Mouse (Mus musculus) hindbrain, embryonic 13.5 days (tissue): ENCODE measurements around the gene Glrx3. TPM values are rescaled to one million over a fixed set of nuclear protein-coding genes. Genes with fewer than 3 reads are reported as not detected.
"Not testable (repeated sequence)": the region's sequence is repeated elsewhere in the genome, so short reads cannot be mapped to it uniquely, and the experiment has no call there.

Experiments
- ATAC-seq: fragments of 200-750 bp; cut with Nextera tagmentation; 2 replicates; pipeline ENCODE4 v1.8.0; 2017; ENCODE audit warnings: moderate TSS enrichment; ENCODE audit not compliant: low FRiP score
- H3K27ac ChIP-seq: fragments of 300-500 bp; sonication (generic); 2 replicates; pipeline ENCODE4 v1.5.1; 2015; ENCODE audit warnings: inconsistent platforms, mild to moderate bottlenecking, moderate library complexity
- H3K27me3 ChIP-seq: fragments of 300-500 bp; sonication (generic); 2 replicates; pipeline ENCODE4 v1.6.1; 2015; ENCODE audit warnings: mild to moderate bottlenecking, inconsistent platforms
- H3K36me3 ChIP-seq: fragments of 300-500 bp; sonication (generic); 2 replicates; pipeline ENCODE4 v1.6.1; 2015; ENCODE audit warnings: mild to moderate bottlenecking, inconsistent platforms
- H3K4me1 ChIP-seq: fragments of 300-500 bp; sonication (generic); replicated peaks from 2 replicates; pipeline ENCODE4 v1.6.1; 2015; ENCODE audit warnings: inconsistent platforms
- H3K4me2 ChIP-seq: fragments of 300-500 bp; sonication (generic); 2 replicates; pipeline ENCODE4 v1.6.1; 2015; ENCODE audit warnings: inconsistent platforms, mild to moderate bottlenecking, moderate library complexity
- H3K4me3 ChIP-seq: fragments of 300-500 bp; sonication (generic); 2 replicates; pipeline ENCODE4 v1.5.1; 2015; ENCODE audit warnings: mild to moderate bottlenecking, inconsistent platforms
- H3K9ac ChIP-seq: fragments of 300-500 bp; sonication (generic); 2 replicates; pipeline ENCODE4 v1.6.1; 2015; ENCODE audit warnings: mild to moderate bottlenecking, inconsistent platforms
- H3K9me3 ChIP-seq: fragments of 300-500 bp; sonication (generic); 2 replicates; pipeline ENCODE4 v1.6.1; 2016; ENCODE audit warnings: inconsistent platforms
- WGBS: fragments of 180-500 bp; shearing (Covaris S2); methylation state at CpG from one replicate; pipeline ENCODE4 v1.1.7; 2015; 5-methylcytosine and 5-hydroxymethylcytosine counted together
- polyA plus RNA-seq: library from polyadenylated mRNA; unstranded; fragments of >200 nt; fragmentation: Nextera tagmentation; extraction: Ambion mirVana; gene quantifications from 2 replicates; pipeline ENCODE4 v1.2.1, GENCODE M21; 2015

Glrx3 gene
- polyA plus RNA-seq, 1 experiment from 2014 or later: 301 TPM

- peaks cover 2% of the 10 kb centered on the region; the same call in 1 of the 2 replicates for H3K4me1 ChIP-seq
- H3K9ac ChIP-seq: no peak overlapping the region
- no peak for ATAC-seq
- 73% methylated on average over 4 of the region's 4 CpGs for WGBS
- no peak overlapping the region for H3K27ac ChIP-seq
- H3K27me3 ChIP-seq: no peaks in the 10 kb centered on the region
- no peaks in the 10 kb centered on the region for H3K36me3 ChIP-seq
- no peak overlapping the region for H3K4me2 ChIP-seq
- no peaks in the 10 kb centered on the region for H3K9me3 ChIP-seq
- no peak overlapping the region for H3K4me3 ChIP-seq
These were observed 10.7 kb upstream of the Glrx3 start for GRCm38 (mm10) chr7:137426693-137427092.

- H3K9me3 ChIP-seq: no peaks in the 10 kb centered on the region
- H3K4me3 ChIP-seq: no peak overlapping the region
- no peak overlapping the region for H3K9ac ChIP-seq
- no peaks in the 10 kb centered on the region for H3K27me3 ChIP-seq
- no peaks in the 10 kb centered on the region for H3K36me3 ChIP-seq
- no peak overlapping the region for H3K4me2 ChIP-seq
- H3K4me1 ChIP-seq: peaks cover 10% of the 10 kb centered on the region; the same call in 1 of the 2 replicates
- H3K27ac ChIP-seq: peak overlapping the region; percentile 44; the same call in 1 of the 2 replicates
- no peak for ATAC-seq
- 45% methylated on average over 13 of the region's 13 CpGs for WGBS
These were observed 5.4 kb upstream of the Glrx3 start for GRCm38 (mm10) chr7:137431769-137432603.

- Histone ChIP-seq H3K36me3 (no peaks in the 10 kb centered on the region), H3K4me3 (peak overlapping the region; percentile 97), H3K9ac (no peak overlapping the region), H3K27me3 (no peaks in the 10 kb centered on the region), H3K4me1 (peaks cover 32% of the 10 kb centered on the region), H3K9me3 (no peaks in the 10 kb centered on the region), H3K4me2 (peak overlapping the region; percentile 63), H3K27ac (peak overlapping the region; percentile 94; the same call in 1 of the 2 replicates)
- WGBS: 77% methylated on average over 6 of the region's 6 CpGs
- peak; percentile 9; the same call in 1 of the 2 replicates for ATAC-seq
These were observed 513 bp upstream of the Glrx3 start for GRCm38 (mm10) chr7:137436901-137437300.

GRCm38 (mm10) chr7:137438179-137438550, 751 bp downstream of the Glrx3 start:
- Histone ChIP-seq H3K4me1 (peaks cover 26% of the 10 kb centered on the region), H3K4me3 (peak overlapping the region; percentile 97), H3K9ac (peak overlapping the region; percentile 98), H3K4me2 (peak overlapping the region; percentile 63), H3K27ac (peak overlapping the region; percentile 94), H3K36me3 (no peaks in the 10 kb centered on the region), H3K27me3 (no peaks in the 10 kb centered on the region), H3K9me3 (no peaks in the 10 kb centered on the region)
- WGBS: 2% methylated on average over 7 of the region's 7 CpGs
- peak; percentile 73 for ATAC-seq

GRCm38 (mm10) chr7:137438962-137439361, 1.5 kb downstream of the Glrx3 start:
- not testable (repeated sequence) for ATAC-seq, H3K9me3 ChIP-seq, H3K27me3 ChIP-seq, H3K36me3 ChIP-seq
- WGBS: 74% methylated on average over 7 of the region's 7 CpGs
- peaks cover 26% of the 10 kb centered on the region for H3K4me1 ChIP-seq
- peak overlapping the region; percentile 94; the same call in 1 of the 2 replicates for H3K27ac ChIP-seq
- peak overlapping the region; percentile 98 for H3K9ac ChIP-seq
- peak overlapping the region; percentile 63 for H3K4me2 ChIP-seq
- H3K4me3 ChIP-seq: peak overlapping the region; percentile 97

GRCm38 (mm10) chr7:137442951-137443350, 5.5 kb downstream of the Glrx3 start:
- H3K36me3 ChIP-seq: peaks cover 31% of the 10 kb centered on the region
- peaks cover 26% of the 10 kb centered on the region for H3K4me1 ChIP-seq
- ATAC-seq: no peak
- peak overlapping the region; percentile 18; the same call in 1 of the 2 replicates for H3K27ac ChIP-seq
- no peak overlapping the region for H3K9ac ChIP-seq
- H3K9me3 ChIP-seq: no peaks in the 10 kb centered on the region
- H3K4me3 ChIP-seq: no peak overlapping the region
- 96% methylated on average over 4 of the region's 4 CpGs for WGBS
- no peak overlapping the region for H3K4me2 ChIP-seq
- no peaks in the 10 kb centered on the region for H3K27me3 ChIP-seq

GRCm38 (mm10) chr7:137445321-137445720, 7.9 kb downstream of the Glrx3 start:
- ATAC-seq: no peak
- H3K9ac ChIP-seq: no peak overlapping the region
- no peaks in the 10 kb centered on the region for H3K27me3 ChIP-seq
- WGBS: 96% methylated on average over 12 of the region's 12 CpGs
- no peak overlapping the region for H3K4me3 ChIP-seq
- no peaks in the 10 kb centered on the region for H3K9me3 ChIP-seq
- no peak overlapping the region for H3K27ac ChIP-seq
- no peak overlapping the region for H3K4me2 ChIP-seq
- H3K4me1 ChIP-seq: peaks cover 11% of the 10 kb centered on the region
- H3K36me3 ChIP-seq: peaks cover 52% of the 10 kb centered on the region

- Histone ChIP-seq H3K4me3 (no peak overlapping the region), H3K4me2 (no peak overlapping the region), H3K27ac (no peak overlapping the region), H3K36me3 (peaks cover 53% of the 10 kb centered on the region), H3K9ac (no peak overlapping the region), H3K9me3 (no peaks in the 10 kb centered on the region), H3K4me1 (peaks cover 20% of the 10 kb centered on the region), H3K27me3 (no peaks in the 10 kb centered on the region)
- WGBS: 65% methylated on average over 5 of the region's 5 CpGs
- no peak for ATAC-seq
These were observed 24.0 kb downstream of the Glrx3 start for GRCm38 (mm10) chr7:137461396-137461795.

- ATAC-seq: no peak
- Histone ChIP-seq H3K9ac (no peak overlapping the region), H3K4me2 (no peak overlapping the region), H3K4me3 (no peak overlapping the region), H3K27me3 (no peaks in the 10 kb centered on the region), H3K4me1 (no peaks in the 10 kb centered on the region), H3K27ac (no peak overlapping the region), H3K9me3 (no peaks in the 10 kb centered on the region), H3K36me3 (peaks cover 54% of the 10 kb centered on the region)
- 77% methylated on average over 4 of the region's 4 CpGs for WGBS
These were observed 30.8 kb downstream of the Glrx3 start for GRCm38 (mm10) chr7:137468174-137468573.

- Histone ChIP-seq H3K4me1 (no peaks in the 10 kb centered on the region), H3K36me3 (peaks cover 22% of the 10 kb centered on the region), H3K27ac (no peak overlapping the region), H3K4me2 (no peak overlapping the region), H3K9me3 (no peaks in the 10 kb centered on the region), H3K27me3 (no peaks in the 10 kb centered on the region), H3K9ac (no peak overlapping the region), H3K4me3 (no peak overlapping the region)
- 60% methylated on average over 7 of the region's 7 CpGs for WGBS
- ATAC-seq: 0 out of 2 replicates have a peak, but pooled peaks have one; percentile 49
These were observed 34.2 kb downstream of the Glrx3 start for GRCm38 (mm10) chr7:137471431-137472120.

- H3K9me3 ChIP-seq: no peaks in the 10 kb centered on the region
- H3K36me3 ChIP-seq: peaks cover 18% of the 10 kb centered on the region
- H3K9ac ChIP-seq: no peak overlapping the region
- H3K27me3 ChIP-seq: peaks cover 4% of the 10 kb centered on the region; the same call in 1 of the 2 replicates
- H3K4me2 ChIP-seq: no peak overlapping the region
- H3K4me3 ChIP-seq: no peak overlapping the region
- no peaks in the 10 kb centered on the region for H3K4me1 ChIP-seq
- ATAC-seq: no peak; the same call in 1 of the 2 replicates
- no peak overlapping the region for H3K27ac ChIP-seq
- 83% methylated on average over 6 of the region's 6 CpGs for whole genome bisulfite sequencing
These were observed 34.7 kb downstream of the Glrx3 start for GRCm38 (mm10) chr7:137472149-137472548.

- Histone ChIP-seq H3K4me2 (peak overlapping the region; percentile 57), H3K4me1 (peaks cover 6% of the 10 kb centered on the region), H3K9me3 (no peaks in the 10 kb centered on the region), H3K9ac (peak overlapping the region; percentile 67), H3K27me3 (peaks cover 4% of the 10 kb centered on the region; the same call in 1 of the 2 replicates), H3K4me3 (peak overlapping the region; percentile 28), H3K27ac (no peak overlapping the region), H3K36me3 (no peaks in the 10 kb centered on the region)
- peak; percentile 93 for ATAC-seq
- WGBS: 14% methylated on average over 30 of the region's 30 CpGs
These were observed 40.7 kb downstream of the Glrx3 start for GRCm38 (mm10) chr7:137477950-137478620.
